Mouse (Mus musculus) c-Kit-positive CD71-positive TER-119-positive erythroid progenitor cells, embryonic 14.5 days (primary cell): ENCODE measurements around the gene Slain2.
"Not testable (repeated sequence)": the region's sequence is repeated elsewhere in the genome, so short reads cannot be mapped to it uniquely, and the experiment has no call there.

ENCODE experiments used
- DNase-seq: peaks from one replicate; pipeline ENCODE4 v3.0.0-alpha.2; 2013; ENCODE audit warnings: low spot score

Slain2 gene

GRCm38 (mm10) chr5:72950252-72950651 is 36.1 kb downstream of the Slain2 start:
- no peak for DNase-seq

DNA sequence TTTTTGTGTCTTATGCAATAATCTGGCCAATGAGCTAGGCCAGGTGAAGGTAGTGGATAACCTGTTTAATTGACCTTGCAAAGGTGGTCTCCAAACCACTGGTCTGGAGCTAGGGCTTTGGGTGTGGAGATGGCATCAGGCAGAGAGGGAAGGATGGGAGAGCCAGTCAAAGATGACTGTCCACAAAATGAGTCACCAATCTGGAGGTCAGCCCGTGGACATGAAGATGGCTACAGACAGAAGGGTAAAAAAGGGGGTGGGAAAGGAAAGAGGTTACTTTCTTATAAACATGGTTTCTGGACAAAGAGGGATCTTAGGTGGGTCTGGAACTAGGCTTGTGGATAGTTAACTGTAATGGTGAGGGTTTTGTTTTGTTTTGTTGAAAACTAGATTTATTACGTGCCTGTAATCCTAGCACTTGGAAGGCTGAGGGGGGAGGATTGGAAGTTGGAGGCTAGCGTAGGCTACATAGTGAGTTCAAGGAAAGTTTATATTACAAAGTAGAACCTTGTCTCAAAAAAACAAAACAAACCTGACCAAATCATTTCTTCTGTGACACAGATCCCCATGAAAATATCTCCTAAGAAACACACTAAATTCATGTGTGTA is 40.0 kb downstream of the Slain2 start:
- no peak for DNase-seq

GRCm38 (mm10) chr5:72957281-72957680 is 43.2 kb downstream of the Slain2 start:
- DNase-seq, result no peak

DNA sequence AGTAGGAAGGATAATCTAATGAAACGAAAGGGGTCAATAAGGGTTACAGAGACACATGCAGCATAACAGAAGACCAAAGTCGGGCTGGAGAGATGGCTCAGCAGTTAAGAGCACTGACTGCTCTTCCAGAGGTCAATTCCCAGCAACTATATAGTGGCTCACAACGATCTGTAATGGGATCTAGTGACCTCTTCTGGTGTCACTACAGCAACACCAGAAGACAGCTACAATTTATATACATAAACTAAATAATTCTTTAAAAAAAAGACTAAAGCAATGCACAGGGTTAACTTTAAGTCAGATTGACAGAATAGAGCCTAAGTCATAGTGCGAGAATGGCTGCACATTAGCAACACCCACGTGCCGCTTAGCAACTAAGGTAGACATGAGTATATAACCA is 46.0 kb downstream of the Slain2 start:
- no peak for DNase-seq

- no peak for DNase-seq
Measured at GRCm38 (mm10) chr5:72965706-72966105, 51.6 kb downstream of the Slain2 start.

DNA sequence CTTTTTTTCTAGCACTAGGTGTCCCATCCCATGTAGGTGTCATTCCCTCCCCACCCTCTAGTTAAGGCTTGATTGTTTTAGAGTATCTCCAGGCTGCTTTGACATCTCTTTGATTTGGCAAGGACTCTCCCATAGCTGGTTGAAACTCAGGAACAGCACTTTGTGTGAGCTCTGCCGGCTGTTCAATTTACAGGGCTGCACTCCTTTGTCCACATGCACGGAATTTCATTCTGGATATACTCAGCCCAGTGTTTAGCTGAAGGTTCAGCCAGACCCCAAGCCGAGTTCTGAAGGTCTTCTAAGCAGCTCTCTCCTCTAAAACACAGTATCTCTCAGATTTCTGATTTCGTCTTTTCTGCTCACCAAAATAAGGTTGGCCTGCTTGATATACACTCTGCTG is 58.3 kb downstream of the Slain2 start:
- no peak for DNase-seq

GRCm38 (mm10) chr5:72972934-72973333 is 58.8 kb downstream of the Slain2 start:
- no peak for DNase-seq

DNA sequence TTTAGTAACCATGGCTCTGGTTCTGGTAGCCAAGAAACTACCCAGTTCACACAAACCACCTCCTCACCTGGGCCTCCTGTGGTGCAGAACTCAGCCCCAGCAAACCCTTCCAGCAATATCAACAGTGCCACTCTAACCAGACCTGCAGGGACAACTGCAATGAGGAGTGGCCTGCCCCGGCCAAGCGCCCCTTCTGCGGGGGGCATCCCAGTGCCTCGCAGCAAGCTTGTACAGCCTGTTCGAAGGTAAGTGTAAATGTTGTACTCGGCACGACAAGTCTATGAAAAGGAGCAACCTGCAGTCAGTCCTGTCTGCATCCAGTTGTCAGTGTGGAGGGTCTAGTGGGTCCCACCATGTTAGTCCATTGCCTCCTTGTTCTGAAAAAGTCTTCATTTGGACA is 60.5 kb downstream of the Slain2 start, which contains the start of gene Gm10135:
Gm10135 (minus strand) TSS at position 101 of the 400 bp plus-strand sequence.
- no peak for DNase-seq

GRCm38 (mm10) chr5:72975996-72976395 is 61.9 kb downstream of the Slain2 start:
- DNase-seq, result no peak

GRCm38 (mm10) chr5:72976539-72976938 is 62.4 kb downstream of the Slain2 start:
- DNase-seq, result no peak

- DNase-seq, result peak; percentile 34
Measured at GRCm38 (mm10) chr5:72984091-72984490, 70.0 kb downstream of the Slain2 start.

DNA sequence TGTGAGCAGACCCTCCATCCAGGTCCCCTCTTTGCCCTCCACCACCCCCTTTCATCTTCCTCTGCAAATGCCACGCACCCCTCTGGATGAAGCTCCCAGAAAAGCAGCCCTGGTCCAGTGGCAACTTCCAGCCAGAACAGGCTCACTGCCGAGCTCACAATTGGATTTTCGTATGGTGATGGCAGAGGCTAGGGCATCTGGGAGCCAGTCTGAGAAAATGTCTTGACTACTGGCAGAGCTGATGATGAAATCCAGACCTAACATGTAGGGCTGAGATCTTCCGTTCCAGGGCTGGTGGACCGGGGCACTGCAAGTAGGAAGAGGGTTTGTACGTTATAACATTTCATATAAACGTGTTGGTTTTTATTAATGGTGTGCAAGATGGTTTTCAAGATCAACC is 73.7 kb downstream of the Slain2 start:
- DNase-seq, result no peak

DNA sequence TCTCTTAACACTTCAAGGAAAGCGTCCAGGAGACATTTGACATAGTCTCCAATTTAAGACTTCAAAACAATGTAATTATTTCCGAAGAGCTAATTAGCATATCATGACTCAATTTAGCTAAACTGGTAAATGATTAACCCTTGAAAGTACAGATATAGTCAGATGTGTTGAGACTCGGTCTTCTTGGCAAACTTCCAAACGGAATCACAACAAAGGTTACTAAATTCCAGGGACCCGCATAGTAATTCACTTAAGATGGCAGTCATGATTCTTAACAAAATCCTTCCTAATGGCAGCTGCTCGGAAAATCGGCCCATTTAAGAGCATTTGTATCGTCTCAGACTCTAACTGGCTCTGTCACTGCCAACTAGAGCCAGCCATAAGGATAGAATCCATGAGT is 75.7 kb downstream of the Slain2 start:
- DNase-seq, result no peak

DNA sequence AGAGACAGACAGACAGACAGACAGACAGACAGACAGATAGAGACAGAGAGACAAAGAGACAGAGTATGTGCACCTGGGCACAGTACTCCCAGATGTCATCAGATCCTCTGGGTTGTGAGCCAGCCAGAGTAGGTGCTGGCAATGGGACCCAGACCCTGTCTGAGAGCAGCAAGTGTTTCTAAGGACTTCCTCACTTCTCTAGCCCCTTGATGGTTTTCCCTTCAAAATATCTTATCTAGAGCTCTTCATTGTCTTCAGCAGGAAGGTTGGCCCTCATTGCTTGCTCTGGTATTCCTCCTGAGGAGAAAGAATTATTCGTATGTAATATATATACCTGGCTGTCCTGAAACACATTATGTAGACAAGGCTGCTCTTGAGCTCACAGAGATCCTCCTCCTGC is 78.4 kb downstream of the Slain2 start:
- DNase-seq, result no peak

GRCm38 (mm10) chr5:72994424-72994823 is 80.3 kb downstream of the Slain2 start:
- no peak for DNase-seq

DNA sequence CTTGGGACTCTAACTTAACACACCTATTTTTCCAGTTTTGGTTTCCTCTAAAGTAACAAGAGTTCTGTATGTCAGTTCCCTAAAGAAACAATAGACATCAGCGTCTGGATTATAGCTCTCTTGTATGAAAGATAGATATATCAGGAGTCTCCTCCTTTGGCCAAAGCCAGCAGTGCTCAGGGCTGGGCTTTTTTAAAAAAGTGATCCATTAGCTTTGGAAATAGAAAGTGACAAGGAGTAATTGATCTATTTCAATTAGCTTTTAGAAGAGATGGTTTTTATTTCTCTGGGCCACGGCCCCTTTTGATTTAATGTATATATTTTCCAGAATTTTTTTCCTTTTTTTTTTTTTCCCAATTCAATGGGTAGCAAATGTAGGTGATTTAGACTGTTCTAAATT is 80.8 kb downstream of the Slain2 start:
- no peak for DNase-seq

DNA sequence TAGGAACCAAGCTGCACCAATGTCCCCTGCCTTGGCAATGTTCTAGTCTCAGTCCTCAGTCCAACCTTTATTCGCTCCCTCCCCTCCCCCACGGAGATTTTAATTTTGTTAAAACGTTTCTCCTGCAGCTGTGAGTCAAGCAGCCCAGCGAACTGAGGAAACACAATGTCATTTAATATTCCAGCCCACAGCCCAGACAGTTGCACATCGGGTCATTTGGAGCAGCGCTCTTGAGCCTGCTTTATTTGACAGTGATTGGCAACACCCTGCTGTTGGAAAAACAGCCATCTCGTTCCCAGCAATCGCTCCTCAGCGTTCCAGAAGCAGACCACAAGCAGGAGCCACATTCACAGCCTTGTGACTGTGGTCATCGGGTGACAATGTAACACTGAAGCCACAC is 81.3 kb downstream of the Slain2 start:
- DNase-seq, result no peak

DNA sequence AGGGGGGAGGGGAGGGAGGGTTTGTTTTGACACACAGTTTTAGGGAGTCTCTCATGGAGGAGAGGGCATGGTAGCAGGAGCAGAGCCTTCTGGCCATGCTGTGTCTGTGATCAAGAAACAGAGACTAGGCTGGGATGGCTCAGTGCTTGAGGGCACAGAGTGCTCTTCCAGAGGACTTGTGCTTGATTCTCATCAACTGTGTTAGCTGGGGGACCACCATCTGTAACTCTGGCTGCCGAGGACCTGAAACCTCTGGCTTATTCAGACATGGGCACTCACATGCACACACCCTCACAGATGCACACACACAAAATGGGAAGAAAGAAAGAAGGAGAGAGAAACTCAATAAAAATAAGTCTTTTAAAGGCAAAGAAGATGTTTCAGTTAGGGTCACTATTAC is 84.4 kb downstream of the Slain2 start:
- not testable (repeated sequence) for DNase-seq

GRCm38 (mm10) chr5:73004046-73004445 is 89.9 kb downstream of the Slain2 start:
- no peak for DNase-seq

DNA sequence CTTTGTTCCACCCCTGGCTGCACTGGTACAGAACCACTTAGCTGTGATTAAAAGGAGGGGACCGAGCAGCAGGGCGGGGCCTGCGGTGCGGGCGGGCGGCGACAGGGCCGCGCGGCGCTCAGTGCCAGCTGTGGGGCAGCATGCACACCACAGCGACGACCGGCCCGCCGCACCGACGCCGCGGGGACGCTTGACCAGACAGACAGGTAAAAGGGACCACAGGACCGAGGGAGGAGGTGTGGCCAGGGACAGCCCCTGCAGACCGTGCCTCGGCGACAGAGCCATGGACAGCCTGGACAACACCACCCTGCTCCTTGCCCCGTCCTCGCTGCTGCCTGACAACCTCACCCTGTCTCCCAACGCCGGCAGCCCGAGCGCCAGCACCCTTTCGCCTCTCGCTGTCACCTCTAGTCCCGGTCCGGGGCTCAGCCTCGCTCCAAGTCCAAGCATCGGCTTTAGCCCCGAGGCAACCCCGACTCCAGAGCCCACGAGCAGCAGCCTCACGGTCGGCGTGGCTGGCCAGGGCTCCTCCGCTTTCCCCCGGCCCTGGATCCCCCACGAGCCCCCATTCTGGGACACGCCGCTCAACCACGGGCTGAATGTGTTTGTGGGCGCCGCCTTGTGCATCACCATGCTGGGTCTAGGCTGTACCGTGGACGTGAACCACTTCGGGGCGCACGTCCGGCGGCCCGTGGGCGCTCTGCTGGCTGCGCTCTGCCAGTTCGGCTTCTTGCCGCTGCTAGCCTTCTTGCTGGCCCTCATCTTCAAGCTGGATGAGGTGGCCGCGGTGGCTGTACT is 92.9 kb downstream of the Slain2 start, which contains the start of gene Slc10a4:
Slc10a4 (plus strand) TSS at position 100 of the 798 bp plus-strand sequence.
- no peak for DNase-seq

- no peak for DNase-seq
Measured at GRCm38 (mm10) chr5:73007582-73007959, 93.5 kb downstream of the Slain2 start.

- DNase-seq, result not testable (repeated sequence)
Measured at GRCm38 (mm10) chr5:73008230-73008629, 94.1 kb downstream of the Slain2 start.

DNA sequence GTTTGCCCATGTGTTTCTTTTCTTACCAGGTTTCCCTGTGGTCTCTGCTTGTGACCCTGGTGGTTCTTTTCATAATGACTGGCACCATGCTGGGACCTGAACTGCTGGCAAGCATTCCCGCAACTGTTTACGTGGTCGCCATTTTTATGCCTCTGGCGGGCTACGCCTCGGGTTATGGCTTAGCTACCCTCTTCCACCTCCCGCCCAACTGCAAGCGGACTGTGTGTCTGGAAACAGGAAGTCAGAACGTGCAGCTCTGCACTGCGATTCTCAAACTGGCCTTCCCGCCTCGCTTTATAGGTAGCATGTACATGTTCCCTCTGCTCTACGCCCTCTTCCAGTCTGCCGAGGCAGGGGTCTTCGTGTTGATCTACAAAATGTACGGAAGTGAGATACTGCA is 97.7 kb downstream of the Slain2 start:
- DNase-seq, result not testable (repeated sequence)
